Mouse (Mus musculus) cerebellum, adult 9-10 months (tissue): ENCODE data around the gene Rhox4d.
"Not testable (repeated sequence)": the region's sequence is repeated elsewhere in the genome, so short reads cannot be mapped to it uniquely, and the experiment has no call there.

Experiments
- DNase-seq: peaks from one replicate; pipeline ENCODE4 v3.0.0; 2022

The Rhox4d gene

GRCm38 (mm10) chrX:37514059-37514458, at the start of gene Rhox4d:
TSS of gene Rhox4d (plus strand) at chrX:37514359.
- not testable (repeated sequence) for DNase-seq

- DNase-seq = not testable (repeated sequence)
Measured at GRCm38 (mm10) chrX:37480037-37480436, 34.1 kb upstream of the Rhox4d start, which contains the start of gene Rhox4c. TSS of gene Rhox4c (plus strand) at chrX:37480337.

- DNase-seq = not testable (repeated sequence)
Measured at GRCm38 (mm10) chrX:37530152-37530551, 16.0 kb downstream of the Rhox4d start, which contains the start of gene Rhox2e. TSS of gene Rhox2e (plus strand) at chrX:37530452.

GRCm38 (mm10) chrX:37541719-37542118, 27.6 kb downstream of the Rhox4d start, which contains the start of gene Rhox3e:
TSS of gene Rhox3e (plus strand) at chrX:37542019.
- not testable (repeated sequence) for DNase-seq

GRCm38 (mm10) chrX:37557112-37557511, 43.0 kb downstream of the Rhox4d start, which contains the start of gene Rhox4e:
TSS of gene Rhox4e (plus strand) at chrX:37557412.
- DNase-seq = not testable (repeated sequence)
